Mouse (Mus musculus): ENCODE measurements around the gene Cpt1a.

- TF ChIP-seq CTCF (IDR thresholded peaks at IDR 0.05; ENCODE audit: low read depth) (no peak), EP300 (IDR thresholded peaks at IDR 0.05; ENCODE audit: low read depth) (no peak)
These were observed 112.0 kb downstream of the Cpt1a start for GRCm38 (mm10) chr19:3434124-3434523.
